In the genomic region with DNA sequence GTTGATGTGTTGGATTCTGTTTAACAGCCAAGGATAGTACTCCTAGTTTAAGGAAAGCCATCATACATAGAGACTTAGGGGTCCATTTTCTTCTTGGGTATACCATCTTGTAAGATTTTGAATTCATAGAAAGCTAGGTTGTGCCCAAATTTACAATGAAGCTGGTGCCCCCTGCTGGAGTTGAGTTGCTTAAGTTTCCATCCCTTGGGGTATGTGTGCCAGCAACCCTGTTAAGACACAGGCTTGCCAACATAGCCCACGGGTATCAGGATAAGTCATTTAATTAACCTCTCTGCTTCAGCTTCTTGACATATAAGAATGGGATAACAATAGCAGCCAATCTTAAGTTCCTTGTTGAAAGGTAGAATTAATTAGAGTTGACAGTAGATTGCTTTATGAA, we compare ENCODE assay signal across 9 mouse cellular contexts.
DNase-seq lines count a peak whose midpoint lies in the region; ATAC-seq lines count a peak whose summit lies in the region.
"Had no signal": no experiment of that assay in that cellular context is flagged by ENCODE, and none has a peak within 500 bp of the region (broad histone marks: within the 10 kb centered on the region; RNA-seq: fewer than 3 reads in every experiment).

No protein-coding gene starts in this region.

- H3K4me1 ChIP-seq in midbrain, embryonic 10.5 days: no peaks in the 10 kb centered on the region
- H3K4me1 ChIP-seq in midbrain, embryonic 16.5 days (ENCODE audit: control insufficient read depth, insufficient read depth, low read length): no peaks in the 10 kb centered on the region
- no peaks in the 10 kb centered on the region for H3K4me1 ChIP-seq in embryonic facial prominence, embryonic 10.5 days
- no peaks in the 10 kb centered on the region for H3K4me1 ChIP-seq in limb, embryonic 10.5 days
- H3K4me1 ChIP-seq: liver, embryonic 15.5 days had no signal

- ATAC-seq in midbrain, embryonic 16.5 days: no peak

- H3K36me3 ChIP-seq in midbrain, embryonic 10.5 days: no peaks in the 10 kb centered on the region
- H3K36me3 ChIP-seq in midbrain, embryonic 16.5 days (ENCODE audit: control insufficient read depth, insufficient read depth, low read length): no peaks in the 10 kb centered on the region
- no peaks in the 10 kb centered on the region for H3K36me3 ChIP-seq in embryonic facial prominence, embryonic 10.5 days (replicated peaks)
- H3K36me3 ChIP-seq in limb, embryonic 10.5 days: no peaks in the 10 kb centered on the region
- H3K36me3 ChIP-seq: liver, embryonic 15.5 days had no signal

- no peak overlapping the region for H3K27ac ChIP-seq in midbrain, embryonic 10.5 days (replicated peaks)
- H3K27ac ChIP-seq in midbrain, embryonic 16.5 days (ENCODE audit: low read length): no peak overlapping the region
- no peak overlapping the region for H3K27ac ChIP-seq in embryonic facial prominence, embryonic 10.5 days (replicated peaks)
- H3K27ac ChIP-seq in limb, embryonic 10.5 days: no peak overlapping the region
- H3K27ac ChIP-seq: liver, embryonic 15.5 days had no signal

- no peaks in the 10 kb centered on the region for H3K9me3 ChIP-seq in midbrain, embryonic 10.5 days (replicated peaks)
- H3K9me3 ChIP-seq in midbrain, embryonic 16.5 days (replicated peaks; ENCODE audit: control insufficient read depth, low read length, poor library complexity, severe bottlenecking): no peaks in the 10 kb centered on the region
- no peaks in the 10 kb centered on the region for H3K9me3 ChIP-seq in embryonic facial prominence, embryonic 10.5 days
- H3K9me3 ChIP-seq in limb, embryonic 10.5 days (replicated peaks): no peaks in the 10 kb centered on the region
- H3K9me3 ChIP-seq: liver, embryonic 15.5 days had no signal

- 64% methylated on average over 1 of the region's 1 CpGs for WGBS in midbrain, embryonic 10.5 days
- WGBS in midbrain, embryonic 16.5 days: 19% methylated on average over 1 of the region's 1 CpGs
- WGBS in embryonic facial prominence, embryonic 10.5 days: 47% methylated on average over 1 of the region's 1 CpGs
- 61% methylated on average over 1 of the region's 1 CpGs for WGBS in limb, embryonic 10.5 days

- DNase-seq in midbrain, embryonic 10.5 days (ENCODE audit: low spot score): peak; percentile 45
- DNase-seq in adrenal gland, postnatal 10 days: peak; percentile 84
- peak; percentile 62 for DNase-seq in embryonic facial prominence, embryonic 10.5 days (ENCODE audit: low spot score)
- DNase-seq in kidney, adult 8-10 months: peak; percentile 20 to 75
- DNase-seq in limb, embryonic 10.5 days (ENCODE audit: low spot score): peak; percentile 65
- peak; percentile 33 to 70 for DNase-seq in right cerebral cortex, postnatal 10 days (ENCODE audit: low spot score in 2 of 2)
- no peak for DNase-seq in spleen, adult 12 weeks (ENCODE audit: low spot score)

- H3K9ac ChIP-seq in midbrain, embryonic 16.5 days (ENCODE audit: low read depth, low read length): no peak overlapping the region
- H3K9ac ChIP-seq: liver, embryonic 15.5 days had no signal

- H3K4me2 ChIP-seq in midbrain, embryonic 16.5 days (ENCODE audit: low read length): no peak overlapping the region
- H3K4me2 ChIP-seq: liver, embryonic 15.5 days had no signal

- no peak overlapping the region for H3K4me3 ChIP-seq in midbrain, embryonic 10.5 days
- H3K4me3 ChIP-seq in midbrain, embryonic 16.5 days (ENCODE audit: low read depth, low read length): no peak overlapping the region
- no peak overlapping the region for H3K4me3 ChIP-seq in embryonic facial prominence, embryonic 10.5 days
- H3K4me3 ChIP-seq in limb, embryonic 10.5 days: no peak overlapping the region
- H3K4me3 ChIP-seq: liver, embryonic 15.5 days had no signal

- H3K27me3 ChIP-seq in midbrain, embryonic 10.5 days (ENCODE audit: low read depth, poor library complexity, severe bottlenecking): no peaks in the 10 kb centered on the region
- H3K27me3 ChIP-seq in midbrain, embryonic 16.5 days (ENCODE audit: control insufficient read depth, insufficient read depth, low read depth, low read length): no peaks in the 10 kb centered on the region
- no peaks in the 10 kb centered on the region for H3K27me3 ChIP-seq in embryonic facial prominence, embryonic 10.5 days (replicated peaks; ENCODE audit: low read depth, poor library complexity, severe bottlenecking)
- H3K27me3 ChIP-seq in limb, embryonic 10.5 days (ENCODE audit: low read depth, poor library complexity, severe bottlenecking): no peaks in the 10 kb centered on the region
- H3K27me3 ChIP-seq: liver, embryonic 15.5 days had no signal
